Mouse (Mus musculus): ENCODE results near the gene Kcnj14. TPM values are rescaled to one million over a fixed set of nuclear protein-coding genes. Genes with fewer than 3 reads are reported as not detected.

Kcnj14 gene
- polyA plus RNA-seq, 1 experiment from 2014 or later: 2.1 TPM

- Histone ChIP-seq H3K4me3 (ENCODE audit: low read depth, low read length) (no peak overlapping the region), H3K27ac (replicated peaks; ENCODE audit: low read depth, low read length) (no peak overlapping the region), H3K27me3 (ENCODE audit: control insufficient read depth, insufficient read depth, low read length) (peaks cover 11% of the 10 kb centered on the region), H3K9ac (replicated peaks; ENCODE audit: low read length) (no peak overlapping the region), H3K9me3 (replicated peaks; ENCODE audit: control insufficient read depth, low read length) (no peaks in the 10 kb centered on the region), H3K36me3 (replicated peaks; ENCODE audit: control insufficient read depth, insufficient read depth, low read depth, low read length) (no peaks in the 10 kb centered on the region; the same call in 1 of the 2 replicates), H3K4me2 (ENCODE audit: low read depth, low read length) (no peak overlapping the region), H3K4me1 (ENCODE audit: control insufficient read depth, insufficient read depth, low read length) (peaks cover 12% of the 10 kb centered on the region)
- DNase-seq (ENCODE audit: low spot score): no peak
- no peak for ATAC-seq (replicated peaks; ENCODE audit: insufficient number of reproducible peaks, low FRiP score, low TSS enrichment, low read depth)
- WGBS: 40% methylated on average over 7 of the region's 7 CpGs
These were observed 25.7 kb downstream of the Kcnj14 start for GRCm38 (mm10) chr7:45798931-45799330.

- H3K27me3 ChIP-seq (ENCODE audit: control insufficient read depth, insufficient read depth, low read length): peaks cover 11% of the 10 kb centered on the region
- DNase-seq (ENCODE audit: low spot score): no peak
These were observed 26.1 kb downstream of the Kcnj14 start for GRCm38 (mm10) chr7:45798511-45798836.

GRCm38 (mm10) chr7:45797661-45798510 lies 26.7 kb downstream of the Kcnj14 start:
- Histone ChIP-seq H3K9me3 (replicated peaks; ENCODE audit: control insufficient read depth, low read length) (no peaks in the 10 kb centered on the region), H3K27me3 (ENCODE audit: control insufficient read depth, insufficient read depth, low read length) (peaks cover 11% of the 10 kb centered on the region), H3K27ac (replicated peaks; ENCODE audit: low read depth, low read length) (no peak overlapping the region), H3K4me3 (ENCODE audit: low read depth, low read length) (peak overlapping the region; percentile 42), H3K4me2 (ENCODE audit: low read depth, low read length) (peak overlapping the region; percentile 90), H3K9ac (replicated peaks; ENCODE audit: low read length) (peak overlapping the region; percentile 57), H3K36me3 (replicated peaks; ENCODE audit: control insufficient read depth, insufficient read depth, low read depth, low read length) (no peaks in the 10 kb centered on the region; the same call in 1 of the 2 replicates), H3K4me1 (ENCODE audit: control insufficient read depth, insufficient read depth, low read length) (peaks cover 12% of the 10 kb centered on the region)
- no peak for ATAC-seq (replicated peaks; ENCODE audit: insufficient number of reproducible peaks, low FRiP score, low TSS enrichment, low read depth)
- DNase-seq (ENCODE audit: low spot score): no peak
- WGBS: under 1% methylated on average over 57 of the region's 60 CpGs

More at GRCm38 (mm10) chr7:45798511-45798836, 26.1 kb downstream of the Kcnj14 start:
- ATAC-seq (replicated peaks; ENCODE audit: insufficient number of reproducible peaks, low FRiP score, low TSS enrichment, low read depth): no peak
- Histone ChIP-seq H3K4me2 (ENCODE audit: low read depth, low read length) (peak overlapping the region; percentile 90), H3K27ac (replicated peaks; ENCODE audit: low read depth, low read length) (no peak overlapping the region), H3K36me3 (replicated peaks; ENCODE audit: control insufficient read depth, insufficient read depth, low read depth, low read length) (no peaks in the 10 kb centered on the region; the same call in 1 of the 2 replicates), H3K9ac (replicated peaks; ENCODE audit: low read length) (peak overlapping the region; percentile 57), H3K4me3 (ENCODE audit: low read depth, low read length) (peak overlapping the region; percentile 42), H3K9me3 (replicated peaks; ENCODE audit: control insufficient read depth, low read length) (no peaks in the 10 kb centered on the region), H3K4me1 (ENCODE audit: control insufficient read depth, insufficient read depth, low read length) (peaks cover 12% of the 10 kb centered on the region)
- WGBS: 2% methylated on average over 19 of the region's 19 CpGs

GRCm38 (mm10) chr7:45796950-45797349 lies 27.6 kb downstream of the Kcnj14 start:
- no peak overlapping the region for H3K4me2 ChIP-seq (ENCODE audit: low read depth, low read length)
- no peak overlapping the region for H3K9ac ChIP-seq (replicated peaks; ENCODE audit: low read length)
- H3K36me3 ChIP-seq (replicated peaks; ENCODE audit: control insufficient read depth, insufficient read depth, low read depth, low read length): peaks cover 7% of the 10 kb centered on the region
- peaks cover 11% of the 10 kb centered on the region for H3K27me3 ChIP-seq (ENCODE audit: control insufficient read depth, insufficient read depth, low read length)
- ATAC-seq (replicated peaks; ENCODE audit: insufficient number of reproducible peaks, low FRiP score, low TSS enrichment, low read depth): no peak
- no peak overlapping the region for H3K27ac ChIP-seq (replicated peaks; ENCODE audit: low read depth, low read length)
- no peak overlapping the region for H3K4me3 ChIP-seq (ENCODE audit: low read depth, low read length)
- DNase-seq (ENCODE audit: low spot score): no peak
- 42% methylated on average over 6 of the region's 6 CpGs for WGBS
- peaks cover 12% of the 10 kb centered on the region for H3K4me1 ChIP-seq (ENCODE audit: control insufficient read depth, insufficient read depth, low read length)
- no peaks in the 10 kb centered on the region for H3K9me3 ChIP-seq (replicated peaks; ENCODE audit: control insufficient read depth, low read length)

- DNase-seq (ENCODE audit: low spot score): no peak
These were observed 29.6 kb downstream of the Kcnj14 start for GRCm38 (mm10) chr7:45794971-45795370.

GRCm38 (mm10) chr7:45793969-45794585 lies 30.5 kb downstream of the Kcnj14 start:
- 83% methylated on average over 33 of the region's 44 CpGs for WGBS
- no peak overlapping the region for H3K4me2 ChIP-seq (ENCODE audit: low read depth, low read length)
- H3K4me3 ChIP-seq (ENCODE audit: low read depth, low read length): no peak overlapping the region
- no peak overlapping the region for H3K9ac ChIP-seq (replicated peaks; ENCODE audit: low read length)
- peaks cover 19% of the 10 kb centered on the region for H3K36me3 ChIP-seq (replicated peaks; ENCODE audit: control insufficient read depth, insufficient read depth, low read depth, low read length)
- DNase-seq (ENCODE audit: low spot score): no peak
- ATAC-seq (replicated peaks; ENCODE audit: insufficient number of reproducible peaks, low FRiP score, low TSS enrichment, low read depth): no peak
- H3K27me3 ChIP-seq (ENCODE audit: control insufficient read depth, insufficient read depth, low read length): peaks cover 11% of the 10 kb centered on the region
- no peaks in the 10 kb centered on the region for H3K9me3 ChIP-seq (replicated peaks; ENCODE audit: control insufficient read depth, low read length)
- peaks cover 12% of the 10 kb centered on the region for H3K4me1 ChIP-seq (ENCODE audit: control insufficient read depth, insufficient read depth, low read length)
- no peak overlapping the region for H3K27ac ChIP-seq (replicated peaks; ENCODE audit: low read depth, low read length)

More at GRCm38 (mm10) chr7:45794971-45795370, 29.6 kb downstream of the Kcnj14 start:
- H3K4me3 ChIP-seq (ENCODE audit: low read depth, low read length): no peak overlapping the region
- H3K9me3 ChIP-seq (replicated peaks; ENCODE audit: control insufficient read depth, low read length): no peaks in the 10 kb centered on the region
- H3K4me1 ChIP-seq (ENCODE audit: control insufficient read depth, insufficient read depth, low read length): peaks cover 12% of the 10 kb centered on the region
- peaks cover 11% of the 10 kb centered on the region for H3K27me3 ChIP-seq (ENCODE audit: control insufficient read depth, insufficient read depth, low read length)
- peaks cover 13% of the 10 kb centered on the region for H3K36me3 ChIP-seq (replicated peaks; ENCODE audit: control insufficient read depth, insufficient read depth, low read depth, low read length)
- no peak overlapping the region for H3K4me2 ChIP-seq (ENCODE audit: low read depth, low read length)
- H3K27ac ChIP-seq (replicated peaks; ENCODE audit: low read depth, low read length): no peak overlapping the region
- no peak overlapping the region for H3K9ac ChIP-seq (replicated peaks; ENCODE audit: low read length)
- no peak for ATAC-seq (replicated peaks; ENCODE audit: insufficient number of reproducible peaks, low FRiP score, low TSS enrichment, low read depth)
- WGBS: 93% methylated on average over 28 of the region's 29 CpGs

- peaks cover 10% of the 10 kb centered on the region for H3K4me1 ChIP-seq (ENCODE audit: control insufficient read depth, insufficient read depth, low read length)
- peaks cover 11% of the 10 kb centered on the region for H3K27me3 ChIP-seq (ENCODE audit: control insufficient read depth, insufficient read depth, low read length)
- H3K4me2 ChIP-seq (ENCODE audit: low read depth, low read length): no peak overlapping the region
- DNase-seq (ENCODE audit: low spot score) (no peak), ATAC-seq (replicated peaks; ENCODE audit: insufficient number of reproducible peaks, low FRiP score, low TSS enrichment, low read depth) (no peak)
- H3K9ac ChIP-seq (replicated peaks; ENCODE audit: low read length): no peak overlapping the region
- H3K4me3 ChIP-seq (ENCODE audit: low read depth, low read length): no peak overlapping the region
- H3K9me3 ChIP-seq (replicated peaks; ENCODE audit: control insufficient read depth, low read length): no peaks in the 10 kb centered on the region
- WGBS: 83% methylated on average over 24 of the region's 24 CpGs
- peaks cover 21% of the 10 kb centered on the region for H3K36me3 ChIP-seq (replicated peaks; ENCODE audit: control insufficient read depth, insufficient read depth, low read depth, low read length)
- no peak overlapping the region for H3K27ac ChIP-seq (replicated peaks; ENCODE audit: low read depth, low read length)
These were observed 31.3 kb downstream of the Kcnj14 start for GRCm38 (mm10) chr7:45793240-45793639.
